Mouse (Mus musculus): ENCODE data around the gene Rgs11. TPM values are rescaled to one million over a fixed set of nuclear protein-coding genes. Genes with fewer than 3 reads are reported as not detected.
A peak's percentile ranks its signal among the peaks of the same experiment; 100 is the strongest.

The Rgs11 gene
- polyA plus RNA-seq, 1 experiment = 90.4 TPM

DNA sequence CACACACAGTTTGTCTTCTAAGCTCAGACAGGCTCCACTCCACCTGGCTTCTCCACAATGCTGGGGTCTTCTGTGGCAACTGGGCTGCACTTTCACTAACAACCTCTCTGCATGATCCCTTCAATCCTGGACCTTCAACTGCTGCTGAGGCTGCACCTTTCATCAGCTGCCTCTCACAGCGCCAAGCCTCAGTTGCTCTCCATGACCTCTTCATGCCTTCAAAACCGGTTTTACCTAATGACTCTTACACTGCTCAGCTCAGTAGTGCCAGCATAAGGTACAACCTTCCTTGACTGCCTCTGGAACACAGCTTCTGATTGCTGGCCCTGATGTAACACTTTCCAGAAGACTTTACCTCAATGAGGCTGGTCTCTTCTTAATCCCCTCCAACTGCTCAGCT lies 18.8 kb downstream of the Rgs11 start:
- Histone ChIP-seq H3K4me3 (ENCODE audit: insufficient read depth, low read length) (no peak overlapping the region), H3K4me1 (ENCODE audit: control insufficient read depth, insufficient read depth, low read length) (no peaks in the 10 kb centered on the region), H3K27ac (ENCODE audit: insufficient read depth, low read length) (no peak overlapping the region)
- TF ChIP-seq CTCF (IDR thresholded peaks at IDR 0.05; ENCODE audit: extremely low read depth, insufficient read depth, low read length) (no peak), POLR2A (IDR thresholded peaks at IDR 0.05; ENCODE audit: extremely low read depth, insufficient read depth, low read length) (no peak)

DNA sequence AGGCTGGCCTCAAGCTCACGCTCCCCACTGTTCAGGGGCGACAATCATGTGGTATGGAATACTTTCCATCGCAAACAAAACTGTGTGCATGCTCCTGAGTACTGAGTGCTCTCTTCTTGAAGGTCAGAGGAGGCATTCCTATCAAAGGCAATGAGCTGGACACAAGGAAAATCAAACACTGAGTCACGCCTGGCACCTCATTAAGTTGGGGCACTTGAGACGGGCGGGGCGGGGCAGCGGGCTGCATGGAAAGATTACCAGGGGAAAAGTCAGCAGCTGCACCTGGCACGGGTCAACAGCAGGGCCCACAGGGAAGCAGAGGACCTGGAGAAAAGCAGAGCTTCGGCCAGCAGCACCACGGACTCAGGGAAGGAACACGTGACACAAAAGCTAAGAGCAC lies 22.4 kb downstream of the Rgs11 start:
- H3K4me1 ChIP-seq (ENCODE audit: control insufficient read depth, insufficient read depth, low read length) = no peaks in the 10 kb centered on the region
- no peak overlapping the region for H3K27ac ChIP-seq (ENCODE audit: insufficient read depth, low read length)
- no peak for TF ChIP-seq POLR2A (IDR thresholded peaks at IDR 0.05; ENCODE audit: extremely low read depth, insufficient read depth, low read length)
- TF ChIP-seq CTCF (IDR thresholded peaks at IDR 0.05; ENCODE audit: extremely low read depth, insufficient read depth, low read length) = no peak

DNA sequence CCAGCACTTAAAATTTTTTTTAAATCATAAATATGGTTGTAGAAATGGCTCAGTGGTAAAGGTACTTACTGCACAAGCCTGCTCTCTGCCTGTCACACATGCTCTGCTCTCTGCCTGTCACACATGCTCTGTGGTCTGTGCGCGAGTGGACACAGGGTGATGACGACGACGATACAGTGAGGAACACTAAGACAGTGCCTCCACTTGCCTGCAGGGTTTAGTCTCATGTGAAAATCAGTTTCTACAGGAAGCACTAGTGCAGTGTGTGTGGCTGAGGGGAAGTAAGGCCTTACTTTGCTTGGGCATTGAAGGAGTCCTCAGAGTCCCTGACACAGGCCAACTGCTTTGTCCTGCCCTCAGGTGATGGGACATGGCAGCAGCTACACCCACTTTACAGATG lies 27.0 kb downstream of the Rgs11 start:
- Histone ChIP-seq H3K27ac (ENCODE audit: insufficient read depth, low read length) (no peak overlapping the region), H3K4me1 (ENCODE audit: control insufficient read depth, insufficient read depth, low read length) (no peaks in the 10 kb centered on the region), H3K4me3 (ENCODE audit: insufficient read depth, low read length) (no peak overlapping the region)
- TF ChIP-seq POLR2A (IDR thresholded peaks at IDR 0.05; ENCODE audit: extremely low read depth, insufficient read depth, low read length) = no peak
- TF ChIP-seq CTCF (IDR thresholded peaks at IDR 0.05; ENCODE audit: extremely low read depth, insufficient read depth, low read length) = no peak

More for the DNA sequence above, 22.4 kb downstream of the Rgs11 start:
- no peak overlapping the region for H3K4me3 ChIP-seq (ENCODE audit: insufficient read depth, low read length)

DNA sequence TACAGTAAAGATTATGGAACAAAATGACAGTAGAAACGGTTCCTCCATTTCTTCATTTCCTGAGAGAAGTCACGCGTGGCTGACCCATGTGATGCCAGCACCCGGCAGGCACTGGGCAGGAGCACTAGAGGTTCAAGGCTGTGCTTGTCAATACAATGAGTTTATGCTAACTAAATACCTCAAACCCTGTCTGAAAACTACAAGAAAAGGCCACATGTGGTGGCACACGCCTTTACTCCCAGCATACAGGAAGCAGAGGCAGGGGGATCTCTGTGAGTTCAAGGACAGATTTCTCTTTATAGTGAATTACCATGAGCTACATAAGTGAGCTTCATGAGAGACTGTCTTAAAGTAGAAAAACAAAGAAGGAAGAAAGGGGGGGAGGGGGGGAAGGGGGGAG lies 28.4 kb downstream of the Rgs11 start:
- Histone ChIP-seq H3K4me1 (ENCODE audit: control insufficient read depth, insufficient read depth, low read length) (no peaks in the 10 kb centered on the region), H3K27ac (ENCODE audit: insufficient read depth, low read length) (no peak overlapping the region), H3K4me3 (ENCODE audit: insufficient read depth, low read length) (no peak overlapping the region)
- TF ChIP-seq POLR2A (IDR thresholded peaks at IDR 0.05; ENCODE audit: extremely low read depth, insufficient read depth, low read length) (no peak), CTCF (IDR thresholded peaks at IDR 0.05; ENCODE audit: extremely low read depth, insufficient read depth, low read length) (no peak)

DNA sequence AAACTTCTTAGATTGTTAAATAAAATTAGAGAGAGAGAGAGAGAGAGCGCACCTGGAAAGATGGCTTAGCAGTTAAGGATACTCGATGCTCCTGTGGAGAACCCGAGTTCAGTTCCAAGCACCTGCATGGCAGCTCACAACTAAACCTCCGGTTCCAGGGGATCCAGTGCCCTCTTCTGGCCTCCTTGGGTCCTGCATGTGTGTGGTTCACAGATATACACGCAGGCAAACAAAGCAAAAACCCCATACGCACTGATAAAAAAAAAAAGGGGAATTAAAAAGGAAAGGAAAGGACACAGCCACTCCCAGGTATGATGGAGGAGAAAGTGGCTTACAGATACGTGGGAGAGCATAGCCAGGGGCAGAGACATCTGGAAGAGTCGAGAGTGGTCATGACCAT lies 30.1 kb downstream of the Rgs11 start:
- no peak for TF ChIP-seq POLR2A (IDR thresholded peaks at IDR 0.05; ENCODE audit: extremely low read depth, insufficient read depth, low read length)
- TF ChIP-seq CTCF (IDR thresholded peaks at IDR 0.05; ENCODE audit: extremely low read depth, insufficient read depth, low read length) = 0 out of 2 replicates have a peak, but pooled peaks have one; percentile 11
- Histone ChIP-seq H3K4me3 (ENCODE audit: insufficient read depth, low read length) (no peak overlapping the region), H3K4me1 (ENCODE audit: control insufficient read depth, insufficient read depth, low read length) (no peaks in the 10 kb centered on the region), H3K27ac (ENCODE audit: insufficient read depth, low read length) (no peak overlapping the region)

DNA sequence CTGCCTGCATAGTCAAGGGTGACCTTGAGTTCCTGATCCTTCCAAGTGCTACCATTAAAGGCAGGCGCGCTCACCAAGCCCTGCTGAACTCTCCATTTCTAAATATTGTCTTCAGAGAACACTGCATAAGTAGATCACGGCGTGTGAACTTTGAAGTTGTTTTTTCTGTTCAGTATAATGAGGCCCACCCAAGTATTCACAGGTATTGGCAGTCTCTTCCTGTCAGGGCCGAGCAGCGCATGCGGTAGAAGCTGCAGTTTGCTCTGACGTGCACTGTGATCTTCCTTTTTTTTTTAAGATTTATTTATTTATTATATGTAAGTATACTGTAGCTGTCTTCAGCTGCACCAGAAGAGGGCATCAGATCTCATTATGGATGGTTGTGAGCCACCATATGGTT lies 31.6 kb downstream of the Rgs11 start:
- TF ChIP-seq POLR2A (IDR thresholded peaks at IDR 0.05; ENCODE audit: extremely low read depth, insufficient read depth, low read length) = no peak

DNA sequence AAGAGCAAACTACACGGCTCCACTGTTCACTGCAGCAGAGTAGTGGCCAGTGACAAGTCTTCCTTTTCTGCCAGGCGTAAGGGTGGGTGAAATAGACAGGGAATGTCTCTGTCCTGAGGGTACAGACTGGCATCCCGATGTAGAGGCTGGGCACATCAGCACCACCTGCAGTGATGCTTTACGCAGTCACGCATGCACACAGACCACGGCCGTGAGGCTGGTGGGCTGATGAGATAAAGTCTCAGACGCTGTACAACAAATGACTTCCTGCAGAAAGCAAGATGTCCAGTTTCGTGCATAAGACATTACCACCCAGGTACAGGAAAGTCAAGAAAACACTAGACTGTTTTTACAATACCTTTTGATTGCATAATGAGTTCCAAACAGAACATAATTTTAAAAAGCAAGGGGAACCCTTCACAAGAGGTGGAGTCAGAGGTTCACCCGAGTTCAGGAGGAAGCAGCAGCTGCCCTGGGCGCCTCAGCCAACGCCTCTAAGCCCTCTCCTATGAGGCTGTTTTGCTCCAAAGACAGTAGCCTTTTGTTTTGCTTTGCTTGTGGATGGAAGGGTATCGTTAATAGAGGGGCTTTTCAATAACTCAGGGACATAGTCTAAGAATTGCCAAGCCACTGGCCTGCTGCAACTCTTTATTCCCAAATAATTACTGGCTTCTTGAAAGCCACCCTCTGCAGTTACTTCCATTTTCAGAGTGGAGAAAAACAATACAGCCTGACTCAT lies 32.5 kb downstream of the Rgs11 start:
- TF ChIP-seq CTCF (IDR thresholded peaks at IDR 0.05; ENCODE audit: extremely low read depth, insufficient read depth, low read length) (no peak), POLR2A (IDR thresholded peaks at IDR 0.05; ENCODE audit: extremely low read depth, insufficient read depth, low read length) (no peak)
- Histone ChIP-seq H3K4me1 (ENCODE audit: control insufficient read depth, insufficient read depth, low read length) (no peaks in the 10 kb centered on the region), H3K4me3 (ENCODE audit: insufficient read depth, low read length) (no peak overlapping the region), H3K27ac (ENCODE audit: insufficient read depth, low read length) (peak overlapping the region; percentile 69)

More for the DNA sequence above, 31.6 kb downstream of the Rgs11 start:
- no peak overlapping the region for H3K4me3 ChIP-seq (ENCODE audit: insufficient read depth, low read length)
- H3K27ac ChIP-seq (ENCODE audit: insufficient read depth, low read length) = no peak overlapping the region
- no peaks in the 10 kb centered on the region for H3K4me1 ChIP-seq (ENCODE audit: control insufficient read depth, insufficient read depth, low read length)

DNA sequence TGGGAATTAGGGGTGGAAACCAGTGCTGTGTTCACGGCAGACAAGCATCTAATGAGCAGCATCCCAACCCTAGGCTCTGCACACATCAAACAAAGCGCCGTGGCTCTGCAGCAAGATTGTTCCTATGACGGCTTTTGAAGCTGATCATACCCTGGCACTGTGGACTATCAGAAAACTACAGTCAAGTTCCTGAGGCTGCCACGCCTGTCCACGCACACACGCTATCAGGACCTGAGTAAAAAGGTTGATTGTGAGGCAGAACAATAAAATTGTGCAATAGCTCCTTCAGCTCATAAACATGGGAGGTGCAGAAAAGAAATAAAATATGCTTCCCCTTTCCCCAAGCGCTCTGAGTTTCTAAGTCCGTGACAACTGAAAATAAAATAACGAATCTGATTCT lies 34.9 kb downstream of the Rgs11 start:
- Histone ChIP-seq H3K27ac (ENCODE audit: insufficient read depth, low read length) (no peak overlapping the region), H3K4me1 (ENCODE audit: control insufficient read depth, insufficient read depth, low read length) (peaks cover 2% of the 10 kb centered on the region; the same call in 1 of the 2 replicates), H3K4me3 (ENCODE audit: insufficient read depth, low read length) (no peak overlapping the region)
- no peak for TF ChIP-seq CTCF (IDR thresholded peaks at IDR 0.05; ENCODE audit: extremely low read depth, insufficient read depth, low read length)
- no peak for TF ChIP-seq POLR2A (IDR thresholded peaks at IDR 0.05; ENCODE audit: extremely low read depth, insufficient read depth, low read length)

DNA sequence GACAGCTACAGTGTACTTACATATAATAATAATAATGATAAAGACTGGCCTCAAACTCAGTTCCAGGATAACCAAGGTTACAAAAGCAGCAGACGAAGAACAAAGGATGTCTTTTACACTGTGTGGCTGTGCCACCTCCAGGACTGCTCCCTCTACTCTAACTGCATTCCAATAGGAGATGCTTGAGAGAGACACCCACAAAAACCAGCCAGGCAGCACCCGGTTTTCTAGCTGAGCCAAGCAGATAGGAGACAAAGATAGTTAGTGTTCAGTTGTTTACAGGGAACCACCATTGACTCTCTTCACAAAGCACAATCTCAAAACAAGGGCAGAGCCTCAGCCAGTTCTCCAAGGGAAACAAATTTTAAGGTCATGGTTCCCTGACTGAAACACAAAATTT lies 36.8 kb downstream of the Rgs11 start:
- Histone ChIP-seq H3K4me1 (ENCODE audit: control insufficient read depth, insufficient read depth, low read length) (peaks cover 2% of the 10 kb centered on the region; the same call in 1 of the 2 replicates), H3K4me3 (ENCODE audit: insufficient read depth, low read length) (no peak overlapping the region), H3K27ac (ENCODE audit: insufficient read depth, low read length) (no peak overlapping the region)
- TF ChIP-seq POLR2A (IDR thresholded peaks at IDR 0.05; ENCODE audit: extremely low read depth, insufficient read depth, low read length) = no peak
- no peak for TF ChIP-seq CTCF (IDR thresholded peaks at IDR 0.05; ENCODE audit: extremely low read depth, insufficient read depth, low read length)

DNA sequence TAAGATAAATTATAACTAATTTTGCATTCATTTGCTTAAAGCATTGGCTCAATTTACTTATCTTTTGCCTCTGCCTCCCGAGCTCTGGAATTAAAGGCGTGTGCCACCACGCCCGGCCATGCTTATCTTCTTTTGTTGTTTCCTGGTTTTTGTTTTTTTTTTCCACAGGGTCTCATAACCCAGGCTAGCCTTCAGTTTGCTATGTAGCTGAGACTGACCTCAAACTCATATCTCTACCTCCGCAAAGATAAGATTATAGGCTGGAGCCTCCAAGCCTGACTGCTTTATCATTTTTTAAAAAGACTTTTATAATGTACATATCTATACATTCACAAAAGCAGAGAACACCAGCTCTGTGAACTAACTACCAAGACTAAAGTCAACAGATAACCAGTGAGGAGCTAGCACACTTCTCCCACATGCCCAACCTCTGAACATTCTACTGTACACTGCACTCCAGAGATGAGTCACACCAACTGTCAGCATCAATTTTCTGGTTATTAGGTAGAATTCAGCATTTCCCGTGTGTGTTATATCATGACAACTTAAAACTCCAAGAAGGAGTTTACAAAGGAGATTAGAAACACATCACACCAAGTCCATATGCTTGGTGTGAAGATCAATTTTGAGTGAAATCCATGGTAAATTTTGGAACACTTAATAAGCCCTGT lies 37.5 kb downstream of the Rgs11 start:
- Histone ChIP-seq H3K4me1 (ENCODE audit: control insufficient read depth, insufficient read depth, low read length) (peaks cover 2% of the 10 kb centered on the region; the same call in 1 of the 2 replicates), H3K4me3 (ENCODE audit: insufficient read depth, low read length) (no peak overlapping the region), H3K27ac (ENCODE audit: insufficient read depth, low read length) (no peak overlapping the region)
- no peak for TF ChIP-seq POLR2A (IDR thresholded peaks at IDR 0.05; ENCODE audit: extremely low read depth, insufficient read depth, low read length)
- no peak for TF ChIP-seq CTCF (IDR thresholded peaks at IDR 0.05; ENCODE audit: extremely low read depth, insufficient read depth, low read length)
